Mouse (Mus musculus) stomach, embryonic 14.5 days (tissue): ENCODE data around the gene Fgf3. TPM values are rescaled to one million over a fixed set of nuclear protein-coding genes. Genes with fewer than 3 reads are reported as not detected.

ENCODE experiments used
- polyA plus RNA-seq: library from polyadenylated mRNA; unstranded; fragments of >200 nt; fragmentation: Nextera tagmentation; extraction: Ambion mirVana; gene quantifications from 2 replicates; pipeline ENCODE4 v1.2.1, GENCODE M21; 2014

The Fgf3 gene
- polyA plus RNA-seq, 1 experiment from 2014 or later: not detected

Other genes starting within 250 kb of the Fgf3 start
- gene Ano1, start 86.1 kb upstream of the Fgf3 start, polyA plus RNA-seq: 65.0 and 69.8 TPM in 2 replicates
- not detected in 2 replicates for gene Fgf4, start 9.3 kb downstream of the Fgf3 start, polyA plus RNA-seq
- gene Fgf15, start 58.4 kb downstream of the Fgf3 start, polyA plus RNA-seq: not detected in 2 replicates
- gene LTO1, start 77.0 kb downstream of the Fgf3 start, polyA plus RNA-seq: 23.7 and 25.8 TPM in 2 replicates
- 82.9 and 95.3 TPM in 2 replicates for gene Ccnd1, start 101.8 kb downstream of the Fgf3 start, polyA plus RNA-seq